Mouse (Mus musculus) Patski (cell line): ENCODE data around the gene Gjb4. TPM values are rescaled to one million over a fixed set of nuclear protein-coding genes. Genes with fewer than 3 reads are reported as not detected.
A peak's percentile ranks its signal among the peaks of the same experiment; 100 is the strongest.

Experiments used
- ATAC-seq: fragments of 100-300 bp; one replicate; pipeline ENCODE4 v1.8.0; 2021
- CTCF ChIA-PET: fragments of 350-600 bp; sonication (Branson Sonifier 250); formaldehyde crosslinking; loops from one replicate; lab custom pipeline; 2022; ENCODE audit warnings: inconsistent platforms; lab: Charles Lee
- POLR2A ChIA-PET: fragments of 350-600 bp; sonication (Branson Sonifier 250); formaldehyde crosslinking; loops from one replicate; lab custom pipeline; 2022; ENCODE audit warnings: antibody characterized with exemption, inconsistent platforms; lab: Charles Lee
- DNase-seq: peaks from one replicate; pipeline ENCODE4 v3.0.0-alpha.2; 2011; ENCODE audit warnings: low read depth, low spot score
- H3K27me3 ChIP-seq: fragments of 371-371 bp; one replicate; pipeline ENCODE4 v1.5.1; 2021
- CTCF ChIP-seq: fragments of 100-300 bp; IDR thresholded peaks from one replicate; pipeline ENCODE4 v1.5.1; 2021
- in situ Hi-C: fragments of 300-500 bp; cut with MboI; formaldehyde crosslinking; loops from 3 replicates; pipeline ENCODE4 v1.11.1; 2018; ENCODE audit warnings: low pct_unique_long_range_greater_than_20kb, mixed read lengths
- polyA plus RNA-seq: library from polyadenylated mRNA; unstranded; gene quantifications from one replicate; pipeline ENCODE4 v1.2.3, GENCODE M21; 2021

Gjb4 gene
- polyA plus RNA-seq, 1 experiment from 2014 or later, result 23.5 TPM

- no peak for TF ChIP-seq CTCF
- CTCF ChIA-PET, result no interaction called here
- H3K27me3 ChIP-seq, result no peaks in the 10 kb centered on the region
- ATAC-seq (no peak), DNase-seq (no peak)
- POLR2A ChIA-PET, result no interaction called here
- in situ Hi-C loops, result no loop called here
Measured at GRCm38 (mm10) chr4:127327749-127328148, 26.1 kb downstream of the Gjb4 start.

- no peak for ATAC-seq
- TF ChIP-seq CTCF, result no peak
- ChIA-PET CTCF (no interaction called here), POLR2A (no interaction called here)
- no peak for DNase-seq
- in situ Hi-C loops, result no loop called here
- H3K27me3 ChIP-seq, result no peaks in the 10 kb centered on the region
Measured at GRCm38 (mm10) chr4:127327258-127327657, 26.6 kb downstream of the Gjb4 start.

GRCm38 (mm10) chr4:127325276-127325675, 28.6 kb downstream of the Gjb4 start:
- in situ Hi-C loops, result no loop called here
- TF ChIP-seq CTCF, result no peak
- no peaks in the 10 kb centered on the region for H3K27me3 ChIP-seq
- ChIA-PET CTCF (no interaction called here), POLR2A (no interaction called here)
- ATAC-seq, result no peak
- no peak for DNase-seq

GRCm38 (mm10) chr4:127324759-127325158, 29.1 kb downstream of the Gjb4 start:
- POLR2A ChIA-PET, result no interaction called here
- H3K27me3 ChIP-seq, result no peaks in the 10 kb centered on the region
- ATAC-seq (peak; percentile 39), DNase-seq (no peak)
- TF ChIP-seq CTCF, result no peak
- CTCF ChIA-PET, result no interaction called here
- in situ Hi-C loops, result no loop called here

- CTCF ChIA-PET, result interaction anchor here (1.2 to 1.6 kb wide), 2 partner anchors 11 to 12 kb away, joined by 3 to 4 read pairs; partner anchors contain the start of gene Gja4
- POLR2A ChIA-PET, result no interaction called here
- ATAC-seq (no peak), DNase-seq (no peak)
- H3K27me3 ChIP-seq, result no peaks in the 10 kb centered on the region
- TF ChIP-seq CTCF, result no peak
- in situ Hi-C loops, result no loop called here
Measured at GRCm38 (mm10) chr4:127324296-127324695, 29.6 kb downstream of the Gjb4 start.

- in situ Hi-C loops, result no loop called here
- ATAC-seq, result no peak
- ChIA-PET POLR2A (no interaction called here), CTCF (interaction anchor here (1.2 to 1.6 kb wide), 2 partner anchors 10 to 12 kb away, joined by 3 to 4 read pairs; partner anchors contain the start of gene Gja4)
- TF ChIP-seq CTCF, result no peak
- DNase-seq, result no peak
- H3K27me3 ChIP-seq, result no peaks in the 10 kb centered on the region
Measured at GRCm38 (mm10) chr4:127323651-127324050, 30.2 kb downstream of the Gjb4 start.

GRCm38 (mm10) chr4:127319613-127320012, 34.3 kb downstream of the Gjb4 start:
- no peak for ATAC-seq
- in situ Hi-C loops, result loop anchor here (5.0 kb wide), 1 partner anchor 67 kb away; no protein-coding TSS in a partner anchor
- CTCF ChIA-PET, result no interaction called here

GRCm38 (mm10) chr4:127317143-127317542, 36.7 kb downstream of the Gjb4 start:
- ChIA-PET POLR2A (no interaction called here), CTCF (no interaction called here)
- ATAC-seq (no peak), DNase-seq (no peak)
- peak; percentile 19 for TF ChIP-seq CTCF
- in situ Hi-C loops, result loop anchor here (5.0 kb wide), 1 partner anchor 65 kb away; no protein-coding TSS in a partner anchor
- peaks cover 2% of the 10 kb centered on the region for H3K27me3 ChIP-seq

More at GRCm38 (mm10) chr4:127319613-127320012, 34.3 kb downstream of the Gjb4 start:
- no peaks in the 10 kb centered on the region for H3K27me3 ChIP-seq
- POLR2A ChIA-PET, result no interaction called here
- peak; percentile 78 for TF ChIP-seq CTCF
- no peak for DNase-seq

- ATAC-seq (no peak), DNase-seq (no peak)
- H3K27me3 ChIP-seq, result peaks cover 4% of the 10 kb centered on the region
- ChIA-PET CTCF (interaction anchor here (0.8 kb wide), 1 partner anchor 65 kb away, joined by 3 read pairs; no protein-coding TSS in a partner anchor), POLR2A (no interaction called here)
- TF ChIP-seq CTCF, result no peak
- in situ Hi-C loops, result loop anchor here (5.0 kb wide), 1 partner anchor 63 kb away; no protein-coding TSS in a partner anchor
Measured at GRCm38 (mm10) chr4:127315753-127316152, 38.1 kb downstream of the Gjb4 start.

- CTCF ChIA-PET, result interaction anchor here (1.3 to 1.4 kb wide), 2 partner anchors 9 to 12 kb away, joined by 3 to 4 read pairs; no protein-coding TSS in a partner anchor
- in situ Hi-C loops, result no loop called here
- TF ChIP-seq CTCF, result no peak
- DNase-seq (no peak), ATAC-seq (no peak)
- peaks cover 4% of the 10 kb centered on the region for H3K27me3 ChIP-seq
- POLR2A ChIA-PET, result no interaction called here
Measured at GRCm38 (mm10) chr4:127314585-127314984, 39.3 kb downstream of the Gjb4 start.

GRCm38 (mm10) chr4:127313861-127314260, 40.0 kb downstream of the Gjb4 start, which contains the start of gene Gja4:
Gene Gja4, minus strand, starts transcription at chr4:127314039.
- DNase-seq (no peak), ATAC-seq (peak; percentile 94)
- ChIA-PET POLR2A (no interaction called here), CTCF (interaction anchor here (0.7 to 1.4 kb wide), 4 partner anchors 10 to 70 kb away, joined by 3 to 4 read pairs (median 3); partner anchors contain the start of gene Smim12)
- H3K27me3 ChIP-seq, result peaks cover 4% of the 10 kb centered on the region
- peak; percentile 65 for TF ChIP-seq CTCF
- in situ Hi-C loops, result no loop called here

- ATAC-seq, result no peak
- in situ Hi-C loops, result no loop called here
- CTCF ChIA-PET, result no interaction called here
- POLR2A ChIA-PET, result no interaction called here
- no peak for DNase-seq
- TF ChIP-seq CTCF, result no peak
- H3K27me3 ChIP-seq, result peaks cover 4% of the 10 kb centered on the region
Measured at GRCm38 (mm10) chr4:127312349-127312748, 41.5 kb downstream of the Gjb4 start.
